Mouse (Mus musculus) heart, embryonic 14.5 days (tissue): ENCODE measurements at regions not wholly inside any gene's neighbourhood (a gene's known extent, or its start where the extent isn't known, plus 50 kb on each side); places are given as distances from the start of the nearest gene placed in this dataset.
A peak's percentile ranks its signal among the peaks of the same experiment; 100 is the strongest.

Experiments
- ATAC-seq: fragments of 200-750 bp; cut with Nextera tagmentation; 2 replicates; pipeline ENCODE4 v1.8.0; 2017; ENCODE audit warnings: low read depth, moderate TSS enrichment; ENCODE audit not compliant: insufficient number of reproducible peaks, insufficient read depth, low FRiP score
- H3K27ac ChIP-seq, 2 experiments: fragments of 200-500 bp in 1 of 2; fragments of 300-500 bp in 1 of 2; sonication (generic) in 1 of 2; replicated peaks in 1 of 2; 2 replicates each; pipeline ENCODE4 v1.5.1; 2012 to 2014; ENCODE audit warnings: low read depth in 2 of 2, low read length in 2 of 2, control low read depth in 1 of 2, mild to moderate bottlenecking in 1 of 2, mixed read lengths in 1 of 2; ENCODE audit not compliant: control insufficient read depth in 1 of 2, insufficient read depth in 1 of 2
- H3K27me3 ChIP-seq: fragments of 300-500 bp; sonication (generic); 2 replicates; pipeline ENCODE4 v1.6.1; 2014; ENCODE audit warnings: mild to moderate bottlenecking, low read length, control low read depth; ENCODE audit not compliant: control insufficient read depth, insufficient read depth
- H3K36me3 ChIP-seq: fragments of 300-500 bp; sonication (generic); 2 replicates; pipeline ENCODE4 v1.6.1; 2014; ENCODE audit warnings: mild to moderate bottlenecking, control low read depth, low read length, mixed read lengths; ENCODE audit not compliant: control insufficient read depth, insufficient read depth
- H3K4me1 ChIP-seq, 2 experiments: fragments of 200-500 bp in 1 of 2; fragments of 300-500 bp in 1 of 2; sonication (generic) in 1 of 2; 2 replicates each; pipeline ENCODE4 v1.6.1; 2012 to 2014; ENCODE audit warnings: low read length in 2 of 2, control low read depth in 1 of 2, mixed read lengths in 1 of 2; ENCODE audit not compliant: control insufficient read depth in 2 of 2, insufficient read depth in 2 of 2
- H3K4me2 ChIP-seq: fragments of 300-500 bp; sonication (generic); 2 replicates; pipeline ENCODE4 v1.6.1; 2014; ENCODE audit warnings: mild to moderate bottlenecking, low read length
- H3K4me3 ChIP-seq, 2 experiments: fragments of 200-500 bp in 1 of 2; fragments of 300-500 bp in 1 of 2; sonication (generic) in 1 of 2; 2 replicates each; pipeline ENCODE4 v1.5.1; 2012 to 2014; ENCODE audit warnings: low read length in 2 of 2, mild to moderate bottlenecking in 2 of 2, control low read depth in 1 of 2, low read depth in 1 of 2, moderate library complexity in 1 of 2; ENCODE audit not compliant: control insufficient read depth in 1 of 2, insufficient read depth in 1 of 2
- H3K9ac ChIP-seq: fragments of 300-500 bp; sonication (generic); 2 replicates; pipeline ENCODE4 v1.6.1; 2014; ENCODE audit warnings: mild to moderate bottlenecking, low read length
- H3K9me3 ChIP-seq: fragments of 300-500 bp; sonication (generic); 2 replicates; pipeline ENCODE4 v1.6.1; 2016; ENCODE audit warnings: low read length, control low read depth; ENCODE audit not compliant: control insufficient read depth
- WGBS: fragments of 180-500 bp; shearing (Covaris S2); extraction: QIAGEN DNeasy Blood & Tissue Kit; methylation state at CpG from one replicate; pipeline ENCODE4 v1.1.7; 2014; 5-methylcytosine and 5-hydroxymethylcytosine counted together

DNA sequence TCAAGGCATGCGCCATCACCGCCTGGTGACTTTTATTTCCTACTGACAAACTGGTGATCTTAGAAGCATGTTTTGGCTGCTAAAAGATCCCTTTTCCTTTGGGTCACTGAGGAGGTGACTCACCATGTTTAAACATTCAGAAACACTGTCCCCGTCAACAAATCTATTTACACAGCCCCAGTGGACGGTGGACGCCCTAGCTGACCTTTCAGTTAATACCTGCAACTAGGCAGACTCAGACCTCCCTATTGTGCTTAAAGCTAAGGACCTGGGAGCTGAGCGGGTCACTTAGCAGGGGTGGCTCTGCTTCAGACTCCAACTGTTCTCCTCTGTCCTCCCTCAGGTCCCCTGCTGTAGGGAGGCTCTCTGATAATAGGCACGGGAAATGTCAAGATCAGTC is 95.7 kb upstream of the Rbpj start:
- H3K9ac ChIP-seq, result no peak overlapping the region
- no peak overlapping the region for H3K4me3 ChIP-seq
- H3K27ac ChIP-seq, result no peak overlapping the region
- 78% methylated on average over 7 of the region's 7 CpGs for WGBS
- no peaks in the 10 kb centered on the region for H3K36me3 ChIP-seq
- H3K4me2 ChIP-seq, result no peak overlapping the region
- no peaks in the 10 kb centered on the region for H3K4me1 ChIP-seq
- ATAC-seq, result no peak
- H3K9me3 ChIP-seq, result no peaks in the 10 kb centered on the region
- H3K27me3 ChIP-seq, result no peaks in the 10 kb centered on the region

DNA sequence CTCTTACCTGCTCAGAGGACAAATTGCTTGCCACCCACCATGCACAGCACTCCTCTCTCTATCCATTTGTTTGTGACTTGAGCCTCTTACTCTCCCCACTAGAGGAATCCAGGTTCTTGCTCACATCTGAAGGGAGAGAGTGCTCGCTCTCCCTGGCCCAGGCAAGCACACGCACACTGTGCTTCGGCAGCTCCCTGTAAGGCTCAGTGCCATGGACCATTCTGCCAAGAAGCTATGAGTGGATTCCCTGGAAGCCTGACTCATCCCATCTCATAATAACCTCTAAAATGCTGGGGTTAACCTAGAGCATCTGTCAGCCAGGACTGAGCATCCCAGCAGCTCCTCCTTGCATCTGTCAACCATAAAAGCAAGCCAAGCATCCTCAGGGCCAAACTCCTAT is 94.3 kb upstream of the Rbpj start:
- Histone ChIP-seq H3K4me1 (no peaks in the 10 kb centered on the region), H3K9me3 (no peaks in the 10 kb centered on the region), H3K27me3 (no peaks in the 10 kb centered on the region), H3K36me3 (no peaks in the 10 kb centered on the region), H3K9ac (no peak overlapping the region), H3K4me3 (no peak overlapping the region), H3K27ac (no peak overlapping the region), H3K4me2 (no peak overlapping the region)
- WGBS, result 91% methylated on average over 3 of the region's 3 CpGs
- ATAC-seq, result no peak

DNA sequence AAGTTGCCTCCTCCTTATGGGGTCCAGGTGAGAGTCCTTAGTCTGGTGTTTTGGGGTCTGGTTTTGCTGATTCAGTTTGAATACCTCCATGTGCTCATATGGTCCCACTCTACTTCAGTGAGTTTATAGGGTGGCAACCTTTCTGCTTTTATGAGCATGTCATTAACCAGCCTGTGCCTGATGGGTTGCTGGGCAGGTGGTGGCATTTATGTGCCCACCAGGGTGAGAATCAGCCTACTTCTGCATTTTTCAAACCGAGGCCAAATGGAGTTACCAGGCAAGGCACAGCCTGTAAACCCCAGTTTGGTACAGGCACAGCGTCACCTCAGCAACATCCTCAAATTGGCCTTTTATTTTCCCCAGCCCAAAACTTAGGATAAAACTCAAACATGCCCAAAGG is 92.6 kb upstream of the Rbpj start:
- Histone ChIP-seq H3K27ac (no peak overlapping the region), H3K4me2 (no peak overlapping the region), H3K27me3 (no peaks in the 10 kb centered on the region), H3K9me3 (no peaks in the 10 kb centered on the region), H3K36me3 (no peaks in the 10 kb centered on the region), H3K4me1 (peaks cover 0 to 4% of the 10 kb centered on the region in 2 experiments; a peak in 1 of 4 replicates), H3K9ac (no peak overlapping the region), H3K4me3 (no peak overlapping the region)
- ATAC-seq, result no peak
- 93% methylated on average over 2 of the region's 2 CpGs for WGBS

DNA sequence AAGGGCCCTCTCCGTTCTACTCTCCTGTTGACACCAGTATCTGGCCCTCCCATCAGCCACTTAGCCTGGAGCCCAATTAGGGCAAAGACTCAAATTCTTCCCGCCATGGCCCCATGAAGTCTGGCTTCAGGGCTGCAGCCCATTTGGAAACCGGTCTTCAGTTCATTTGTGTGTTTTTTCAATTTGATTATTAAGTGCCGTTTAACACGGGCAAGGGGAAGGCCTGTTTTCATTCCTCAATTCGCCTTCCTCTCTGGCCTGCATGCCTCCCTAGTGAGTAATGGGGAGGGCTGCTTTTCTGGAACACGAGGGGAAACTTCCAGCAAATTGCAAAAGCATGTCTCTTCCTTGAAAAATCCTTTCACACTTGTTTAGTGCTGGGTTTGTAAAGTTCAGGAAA is 89.1 kb upstream of the Rbpj start:
- Histone ChIP-seq H3K9ac (no peak overlapping the region), H3K9me3 (no peaks in the 10 kb centered on the region), H3K4me3 (no peak overlapping the region), H3K27me3 (0 out of 2 replicates have a peak, but pooled peaks cover under 1% of the 10 kb centered on the region), H3K4me2 (no peak overlapping the region), H3K27ac (no peak overlapping the region), H3K4me1 (peaks cover 6 to 7% of the 10 kb centered on the region in 2 experiments; a peak in 3 of 4 replicates), H3K36me3 (no peaks in the 10 kb centered on the region)
- WGBS, result 46% methylated on average over 7 of the region's 7 CpGs
- ATAC-seq, result no peak

DNA sequence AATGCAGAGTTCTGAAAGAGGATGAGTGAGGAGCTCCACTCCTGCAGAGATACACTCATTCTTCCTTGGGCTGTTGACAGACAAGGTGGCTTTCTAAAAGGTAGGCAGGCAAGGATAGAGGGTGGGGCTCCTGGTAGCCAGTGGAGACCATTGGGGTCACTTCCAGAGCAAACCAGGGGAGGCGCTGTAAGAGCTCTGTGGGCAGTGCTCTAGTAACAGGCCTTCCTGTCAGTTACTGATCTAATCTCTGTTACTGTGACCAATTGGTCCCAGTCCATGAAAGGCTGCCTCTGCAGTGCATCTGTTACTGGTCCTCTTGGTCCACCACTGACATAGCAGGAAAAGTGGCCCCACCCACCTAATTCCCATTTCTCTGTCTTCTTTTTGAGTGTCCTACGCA is 88.3 kb upstream of the Rbpj start:
- Histone ChIP-seq H3K9ac (no peak overlapping the region), H3K4me2 (no peak overlapping the region), H3K9me3 (no peaks in the 10 kb centered on the region), H3K27me3 (peaks cover 4% of the 10 kb centered on the region; the same call in 1 of the 2 replicates), H3K27ac (no peak overlapping the region), H3K36me3 (no peaks in the 10 kb centered on the region), H3K4me1 (peaks cover 6 to 7% of the 10 kb centered on the region in 2 experiments; a peak in 3 of 4 replicates), H3K4me3 (no peak overlapping the region)
- WGBS, result 71% methylated on average over 2 of the region's 2 CpGs
- no peak for ATAC-seq

DNA sequence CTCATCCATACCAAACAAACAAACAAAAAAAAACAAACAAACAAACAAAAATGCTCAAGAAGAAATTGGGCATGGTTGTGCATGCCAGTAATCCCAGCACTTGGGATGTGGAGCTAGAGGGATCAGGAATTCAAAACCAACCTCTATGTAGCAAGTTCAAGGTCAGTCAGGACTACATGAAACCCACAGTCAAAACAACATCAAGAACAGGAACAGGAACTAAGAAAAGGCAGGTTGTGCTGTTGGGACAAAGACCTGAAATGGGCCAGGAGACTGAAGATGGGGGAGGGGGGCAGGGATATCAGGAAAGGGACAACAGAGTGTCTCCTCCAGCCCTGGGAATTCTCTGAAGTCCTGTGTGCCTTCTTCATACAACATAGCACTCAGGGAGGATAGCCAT is 87.8 kb upstream of the Rbpj start:
- H3K4me2 ChIP-seq, result no peak overlapping the region
- H3K4me1 ChIP-seq, result peaks cover 6 to 7% of the 10 kb centered on the region in 2 experiments; a peak in 3 of 4 replicates
- no peak overlapping the region for H3K9ac ChIP-seq
- no peak overlapping the region for H3K4me3 ChIP-seq
- no peaks in the 10 kb centered on the region for H3K36me3 ChIP-seq
- peaks cover 4% of the 10 kb centered on the region; the same call in 1 of the 2 replicates for H3K27me3 ChIP-seq
- ATAC-seq, result no peak
- H3K27ac ChIP-seq, result no peak overlapping the region
- H3K9me3 ChIP-seq, result no peaks in the 10 kb centered on the region

DNA sequence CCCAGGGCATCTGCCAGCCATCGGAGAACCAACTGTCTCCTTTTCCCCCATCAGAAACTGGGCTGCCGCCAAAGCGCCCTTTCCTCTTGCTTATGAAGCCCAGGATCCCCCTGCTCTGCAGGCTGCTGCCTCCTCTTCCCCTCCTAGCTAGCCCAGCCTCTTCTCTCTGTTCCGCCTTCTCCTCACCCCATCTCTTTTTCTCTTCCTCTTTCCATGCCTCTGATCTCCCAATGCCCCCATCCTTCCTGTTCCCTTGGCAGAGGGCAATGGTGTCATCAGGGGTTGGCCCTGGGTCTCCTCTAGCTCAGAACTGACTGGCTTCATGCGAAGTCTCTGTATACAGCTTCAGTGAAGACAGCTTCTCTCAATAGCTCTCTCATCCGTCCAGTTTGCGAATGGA is 87.4 kb upstream of the Rbpj start:
- no peak overlapping the region for H3K4me3 ChIP-seq
- H3K27ac ChIP-seq, result no peak overlapping the region
- H3K4me1 ChIP-seq, result peaks cover 6 to 7% of the 10 kb centered on the region in 2 experiments; a peak in 3 of 4 replicates
- H3K36me3 ChIP-seq, result no peaks in the 10 kb centered on the region
- H3K27me3 ChIP-seq, result peaks cover 4% of the 10 kb centered on the region; the same call in 1 of the 2 replicates
- H3K9me3 ChIP-seq, result no peaks in the 10 kb centered on the region
- H3K9ac ChIP-seq, result no peak overlapping the region
- no peak overlapping the region for H3K4me2 ChIP-seq
- no peak for ATAC-seq
- 83% methylated on average over 7 of the region's 7 CpGs for WGBS

DNA sequence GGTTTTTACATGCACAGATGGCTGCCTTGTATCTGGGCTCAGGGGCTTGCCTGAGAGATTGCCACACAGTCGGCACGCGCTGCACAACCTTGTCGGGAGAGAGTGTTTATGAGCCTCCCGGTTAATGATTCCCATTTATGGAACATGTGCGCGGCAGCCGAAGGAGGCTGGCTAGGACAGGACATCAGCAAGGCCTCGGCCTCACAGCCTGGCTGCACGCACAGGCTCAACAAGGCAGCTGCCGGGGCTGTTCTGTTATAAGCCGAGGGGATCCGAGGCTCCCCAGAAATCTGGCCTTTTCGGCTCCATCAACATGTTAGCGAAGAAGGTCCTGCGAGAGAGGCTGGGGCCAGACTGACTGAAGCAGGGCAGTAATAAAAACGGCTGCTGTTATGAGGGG is 86.3 kb upstream of the Rbpj start:
- no peak overlapping the region for H3K4me2 ChIP-seq
- peak overlapping the region; percentile 37 to 55; a peak in 2 of 4 replicates for H3K27ac ChIP-seq
- H3K4me1 ChIP-seq, result peaks cover 6 to 7% of the 10 kb centered on the region in 2 experiments; a peak in 3 of 4 replicates
- H3K9ac ChIP-seq, result no peak overlapping the region; the same call in 1 of the 2 replicates
- WGBS, result 57% methylated on average over 17 of the region's 17 CpGs
- peaks cover 4% of the 10 kb centered on the region; the same call in 1 of the 2 replicates for H3K27me3 ChIP-seq
- no peaks in the 10 kb centered on the region for H3K9me3 ChIP-seq
- ATAC-seq, result no peak
- H3K4me3 ChIP-seq, result no peak overlapping the region
- no peaks in the 10 kb centered on the region for H3K36me3 ChIP-seq
